Mouse (Mus musculus) hindbrain, postnatal 0 days (tissue): ENCODE data around the gene Dnah2. TPM values are rescaled to one million over a fixed set of nuclear protein-coding genes. Genes with fewer than 3 reads are reported as not detected.

Experiments
- ATAC-seq: fragments of 200-750 bp; cut with Nextera tagmentation; 2 replicates; pipeline ENCODE4 v1.8.0; 2017; ENCODE audit warnings: mild to moderate bottlenecking, moderate TSS enrichment, moderate library complexity
- DNase-seq: peaks from one replicate; pipeline ENCODE4 v3.0.0-alpha.2; 2015; ENCODE audit warnings: low spot score
- H3K27ac ChIP-seq: fragments of 300-500 bp; sonication (generic); 2 replicates; pipeline ENCODE4 v1.5.1; 2014; ENCODE audit warnings: mild to moderate bottlenecking
- H3K27me3 ChIP-seq: fragments of 300-500 bp; sonication (generic); 2 replicates; pipeline ENCODE4 v1.6.1; 2014; ENCODE audit warnings: low read length, mixed read lengths; ENCODE audit not compliant: insufficient read depth
- H3K36me3 ChIP-seq: fragments of 300-500 bp; sonication (generic); 2 replicates; pipeline ENCODE4 v1.6.1; 2014; ENCODE audit warnings: low read length, mixed read lengths; ENCODE audit not compliant: insufficient read depth
- H3K4me1 ChIP-seq: fragments of 300-500 bp; sonication (generic); 2 replicates; pipeline ENCODE4 v1.6.1; 2014; ENCODE audit warnings: antibody characterized with exemption, low read length, mixed read lengths; ENCODE audit not compliant: insufficient read depth
- H3K4me2 ChIP-seq: fragments of 300-500 bp; sonication (generic); 2 replicates; pipeline ENCODE4 v1.6.1; 2014; ENCODE audit warnings: low read depth, mild to moderate bottlenecking, low read length, moderate library complexity, mixed read lengths
- H3K4me3 ChIP-seq: fragments of 300-500 bp; sonication (generic); 2 replicates; pipeline ENCODE4 v1.5.1; 2014; ENCODE audit warnings: low read length
- H3K9ac ChIP-seq: fragments of 300-500 bp; sonication (generic); replicated peaks from 2 replicates; pipeline ENCODE4 v1.6.1; 2014; ENCODE audit warnings: mild to moderate bottlenecking, low read length, moderate library complexity, mixed read lengths
- H3K9me3 ChIP-seq: fragments of 300-500 bp; sonication (generic); 2 replicates; pipeline ENCODE4 v1.6.1; 2016; ENCODE audit warnings: low read length, mixed read lengths
- CTCF ChIP-seq: IDR thresholded peaks from 2 replicates; pipeline ENCODE4 v1.5.1; 2016; ENCODE audit warnings: antibody characterized with exemption, control low read depth, low read depth
- WGBS: fragments of 180-500 bp; shearing (Covaris S2); extraction: QIAGEN DNeasy Blood & Tissue Kit; methylation state at CpG from one replicate; pipeline ENCODE4 v1.1.7; 2014; 5-methylcytosine and 5-hydroxymethylcytosine counted together
- polyA plus RNA-seq: library from polyadenylated mRNA; unstranded; fragments of >200 nt; fragmentation: Nextera tagmentation; extraction: Ambion mirVana; gene quantifications from 2 replicates; pipeline ENCODE4 v1.2.1, GENCODE M21; 2015
- total RNA-seq: library from RNA; depleted of rRNA; stranded (reverse); fragments of >200 nt; gene quantifications from 2 replicates; pipeline ENCODE4 v1.2.3, GENCODE M21; 2014

Dnah2 gene
- total and polyA plus RNA-seq, 2 experiments from 2014 or later = 2.0 to 3.9 TPM

GRCm38 (mm10) chr11:69426246-69426645 lies 122.7 kb downstream of the Dnah2 start:
- 79% methylated on average over 2 of the region's 2 CpGs for WGBS
- H3K9me3 ChIP-seq = no peaks in the 10 kb centered on the region
- H3K27me3 ChIP-seq = peaks cover 7% of the 10 kb centered on the region
- ATAC-seq (no peak), DNase-seq (no peak)
- H3K9ac ChIP-seq = no peak overlapping the region
- no peaks in the 10 kb centered on the region for H3K4me1 ChIP-seq
- H3K4me3 ChIP-seq = no peak overlapping the region
- no peaks in the 10 kb centered on the region for H3K36me3 ChIP-seq
- no peak overlapping the region for H3K27ac ChIP-seq
- no peak overlapping the region for H3K4me2 ChIP-seq
- no peak for TF ChIP-seq CTCF

DNA sequence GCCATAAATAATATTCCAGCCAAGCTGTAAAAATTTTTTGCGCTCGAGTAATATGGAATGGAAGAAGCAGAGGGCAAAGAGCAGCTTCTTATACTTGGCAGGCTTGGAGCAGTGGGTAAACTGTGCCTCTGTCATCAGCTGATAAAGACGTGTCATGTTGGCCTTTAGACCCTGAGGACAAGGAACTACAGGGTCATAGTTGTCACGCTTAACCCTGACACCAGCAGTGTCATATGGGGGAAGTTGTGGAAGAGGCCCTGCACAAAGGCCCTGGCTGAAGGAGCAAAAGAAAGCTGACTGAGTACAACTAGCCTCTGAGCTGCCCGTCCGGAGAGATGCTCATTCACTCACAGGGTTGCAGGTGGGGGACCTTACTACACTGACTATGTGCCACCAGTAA lies 125.0 kb downstream of the Dnah2 start:
- ATAC-seq (no peak), DNase-seq (no peak)
- no peak overlapping the region for H3K4me2 ChIP-seq
- peaks cover 7% of the 10 kb centered on the region for H3K27me3 ChIP-seq
- no peak overlapping the region for H3K4me3 ChIP-seq
- no peak overlapping the region for H3K9ac ChIP-seq
- H3K27ac ChIP-seq = no peak overlapping the region
- H3K4me1 ChIP-seq = peaks cover 10% of the 10 kb centered on the region
- WGBS = 77% methylated on average over 6 of the region's 6 CpGs
- no peaks in the 10 kb centered on the region for H3K36me3 ChIP-seq
- no peaks in the 10 kb centered on the region for H3K9me3 ChIP-seq
- no peak for TF ChIP-seq CTCF

- no peaks in the 10 kb centered on the region for H3K9me3 ChIP-seq
- 93% methylated on average over 10 of the region's 10 CpGs for WGBS
- no peak for DNase-seq
- H3K4me1 ChIP-seq = peaks cover 10% of the 10 kb centered on the region
- no peak overlapping the region for H3K27ac ChIP-seq
- no peak overlapping the region for H3K4me2 ChIP-seq
- no peak for ATAC-seq
- no peak overlapping the region for H3K9ac ChIP-seq
- H3K4me3 ChIP-seq = no peak overlapping the region
- TF ChIP-seq CTCF = no peak
- peaks cover 7% of the 10 kb centered on the region for H3K27me3 ChIP-seq
- H3K36me3 ChIP-seq = no peaks in the 10 kb centered on the region
Observed at GRCm38 (mm10) chr11:69422842-69423241, 126.1 kb downstream of the Dnah2 start.

DNA sequence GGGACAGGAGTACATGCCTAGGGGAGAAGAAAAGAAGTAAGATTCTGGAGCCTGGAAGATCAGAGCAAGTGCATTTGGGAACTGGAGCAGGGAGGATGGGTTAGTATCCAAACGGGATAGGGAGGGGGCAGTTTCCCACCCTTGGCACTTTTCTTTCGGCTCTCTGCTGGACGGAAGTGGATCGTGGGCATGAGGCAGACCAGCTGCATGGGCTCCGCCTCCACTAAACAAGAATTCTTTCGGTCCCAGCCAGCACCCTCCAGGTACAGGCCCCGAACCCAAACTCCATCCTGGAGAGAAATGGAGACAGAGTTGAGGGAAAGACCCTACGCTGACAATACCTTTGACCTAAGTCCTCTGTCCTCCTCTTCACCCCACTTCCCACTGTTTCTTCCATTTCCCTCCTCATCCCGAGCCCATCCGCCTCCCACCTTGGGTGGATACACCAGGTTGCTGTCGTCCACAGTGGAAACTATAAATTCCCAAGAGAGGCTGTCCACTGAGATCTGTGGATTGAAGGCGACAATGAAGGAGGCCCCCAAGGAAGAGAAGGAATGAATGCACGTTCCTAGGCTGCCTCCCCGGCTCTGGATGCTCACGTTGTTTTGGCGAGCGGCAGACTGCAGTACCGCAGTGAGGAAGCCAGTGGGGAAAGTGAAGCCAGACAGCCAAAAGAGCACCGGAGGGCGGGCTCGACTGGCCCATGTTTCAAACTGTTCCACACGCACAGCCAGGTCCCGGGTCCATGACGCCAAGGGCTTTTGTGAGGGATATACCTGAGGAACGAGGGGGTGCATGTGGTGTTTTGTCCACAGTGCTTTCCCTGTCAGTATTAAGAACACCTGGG lies 127.6 kb downstream of the Dnah2 start:
- Histone ChIP-seq H3K4me3 (peak overlapping the region; percentile 67; the same call in 1 of the 2 replicates), H3K9me3 (no peaks in the 10 kb centered on the region), H3K4me1 (peaks cover 15% of the 10 kb centered on the region), H3K27me3 (peaks cover 7% of the 10 kb centered on the region), H3K4me2 (peak overlapping the region; percentile 98; the same call in 1 of the 2 replicates), H3K27ac (no peak overlapping the region), H3K36me3 (no peaks in the 10 kb centered on the region), H3K9ac (no peak overlapping the region)
- 0 out of 2 replicates have a peak, but pooled peaks have one; percentile 8 for TF ChIP-seq CTCF
- no peak for ATAC-seq
- WGBS = 11% methylated on average over 25 of the region's 25 CpGs
- no peak for DNase-seq

DNA sequence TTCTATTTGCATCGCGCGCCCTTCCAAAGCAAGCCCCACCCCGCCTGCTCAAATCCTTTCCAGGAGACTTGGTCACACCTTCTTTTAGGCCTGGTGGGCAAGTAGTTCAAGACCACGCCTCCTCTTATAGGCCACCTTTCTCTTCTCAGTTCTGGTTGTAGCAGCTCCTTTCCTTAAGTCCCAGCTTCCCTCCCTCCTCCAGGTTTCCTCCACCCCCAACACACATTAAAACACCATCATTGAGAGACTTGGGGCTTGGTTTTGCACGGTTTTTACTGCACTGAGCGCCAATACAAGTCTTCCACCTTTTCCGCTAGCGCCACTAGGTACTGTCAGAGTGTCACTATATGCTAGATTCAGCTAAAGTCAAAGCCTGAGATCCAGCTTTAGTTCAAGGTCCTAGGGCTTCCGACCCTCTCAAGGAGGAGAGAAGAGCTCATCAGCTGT lies 128.3 kb downstream of the Dnah2 start:
- Histone ChIP-seq H3K36me3 (no peaks in the 10 kb centered on the region), H3K9me3 (no peaks in the 10 kb centered on the region), H3K27me3 (peaks cover 7% of the 10 kb centered on the region), H3K4me3 (peak overlapping the region; percentile 67), H3K4me1 (peaks cover 15% of the 10 kb centered on the region), H3K4me2 (peak overlapping the region; percentile 98), H3K9ac (no peak overlapping the region), H3K27ac (no peak overlapping the region)
- no peak for ATAC-seq
- DNase-seq = no peak
- 9% methylated on average over 10 of the region's 10 CpGs for WGBS
- no peak for TF ChIP-seq CTCF

- H3K4me2 ChIP-seq = peak overlapping the region; percentile 98
- H3K4me3 ChIP-seq = peak overlapping the region; percentile 67
- H3K9me3 ChIP-seq = no peaks in the 10 kb centered on the region
- DNase-seq (peak; percentile 28), ATAC-seq (no peak)
- peak overlapping the region; percentile 75 for H3K27ac ChIP-seq
- TF ChIP-seq CTCF = no peak
- H3K4me1 ChIP-seq = peaks cover 16% of the 10 kb centered on the region
- no peaks in the 10 kb centered on the region for H3K36me3 ChIP-seq
- H3K9ac ChIP-seq = peak overlapping the region; percentile 43
- WGBS = under 1% methylated on average over 31 of the region's 31 CpGs
- H3K27me3 ChIP-seq = peaks cover 7% of the 10 kb centered on the region
Observed at GRCm38 (mm10) chr11:69419813-69420553, 128.9 kb downstream of the Dnah2 start.
